Mouse (Mus musculus) liver, embryonic 16.5 days (tissue): Measurements from ENCODE around the gene Unc93b1. TPM values are rescaled to one million over a fixed set of nuclear protein-coding genes. Genes with fewer than 3 reads are reported as not detected.

Experiments
- ATAC-seq: fragments of 200-750 bp; cut with Nextera tagmentation; 2 replicates; pipeline ENCODE4 v1.8.0; 2017; ENCODE audit warnings: low read depth, mild to moderate bottlenecking, moderate number of reproducible peaks, moderate library complexity
- H3K27ac ChIP-seq: fragments of 300-500 bp; sonication (generic); 2 replicates; pipeline ENCODE4 v1.5.1; 2014; ENCODE audit warnings: mild to moderate bottlenecking, low read length
- H3K27me3 ChIP-seq: fragments of 300-500 bp; sonication (generic); 2 replicates; pipeline ENCODE4 v1.6.1; 2014; ENCODE audit warnings: low read depth, low read length, mixed read lengths; ENCODE audit not compliant: control insufficient read depth, insufficient read depth
- H3K36me3 ChIP-seq: fragments of 300-500 bp; sonication (generic); 2 replicates; pipeline ENCODE4 v1.6.1; 2014; ENCODE audit warnings: mild to moderate bottlenecking; ENCODE audit not compliant: control insufficient read depth, insufficient read depth
- H3K4me1 ChIP-seq: fragments of 300-500 bp; sonication (generic); 2 replicates; pipeline ENCODE4 v1.6.1; 2014; ENCODE audit warnings: low read depth, low read length, mixed read lengths; ENCODE audit not compliant: control insufficient read depth
- H3K4me2 ChIP-seq: fragments of 300-500 bp; sonication (generic); 2 replicates; pipeline ENCODE4 v1.6.1; 2014; ENCODE audit warnings: low read depth, low read length, mixed read lengths
- H3K4me3 ChIP-seq: fragments of 300-500 bp; sonication (generic); 2 replicates; pipeline ENCODE4 v1.5.1; 2014; ENCODE audit warnings: low read depth, mild to moderate bottlenecking, low read length
- H3K9ac ChIP-seq: fragments of 300-500 bp; sonication (generic); 2 replicates; pipeline ENCODE4 v1.6.1; 2014; ENCODE audit warnings: low read depth, low read length
- H3K9me3 ChIP-seq: fragments of 300-500 bp; sonication (generic); replicated peaks from 2 replicates; pipeline ENCODE4 v1.6.1; 2016; ENCODE audit warnings: low read length; ENCODE audit not compliant: control insufficient read depth
- WGBS: fragments of 180-500 bp; shearing (Covaris S2); extraction: QIAGEN DNeasy Blood & Tissue Kit; methylation state at CpG from one replicate; pipeline ENCODE4 v1.1.7; 2014; ENCODE audit not compliant: insufficient replicate concordance; 5-methylcytosine and 5-hydroxymethylcytosine counted together
- polyA plus RNA-seq: library from polyadenylated mRNA; unstranded; fragments of >200 nt; fragmentation: Nextera tagmentation; extraction: Ambion mirVana; gene quantifications from 2 replicates; pipeline ENCODE4 v1.2.1, GENCODE M21; 2015

The Unc93b1 gene
- polyA plus RNA-seq, 1 experiment from 2014 or later = 35.8 TPM

- whole genome bisulfite sequencing = 65% methylated on average over 21 of the region's 21 CpGs
- no peak overlapping the region for H3K9ac ChIP-seq
Observed at GRCm38 (mm10) chr19:3930262-3931057, 4.5 kb upstream of the Unc93b1 start.

GRCm38 (mm10) chr19:3931716-3932115 lies 3.3 kb upstream of the Unc93b1 start:
- Histone ChIP-seq H3K9ac (no peak overlapping the region), H3K36me3 (no peaks in the 10 kb centered on the region), H3K4me2 (no peak overlapping the region), H3K4me1 (peaks cover 17% of the 10 kb centered on the region), H3K4me3 (no peak overlapping the region), H3K27me3 (peaks cover 2% of the 10 kb centered on the region), H3K9me3 (no peaks in the 10 kb centered on the region), H3K27ac (no peak overlapping the region)
- 61% methylated on average over 9 of the region's 9 CpGs for WGBS
- no peak for ATAC-seq

More at GRCm38 (mm10) chr19:3930262-3931057, 4.5 kb upstream of the Unc93b1 start:
- H3K36me3 ChIP-seq = no peaks in the 10 kb centered on the region
- H3K27me3 ChIP-seq = peaks cover 2% of the 10 kb centered on the region; the same call in 1 of the 2 replicates
- H3K4me1 ChIP-seq = peaks cover 12% of the 10 kb centered on the region
- ATAC-seq = no peak
- H3K4me2 ChIP-seq = no peak overlapping the region
- peak overlapping the region; percentile 13 for H3K27ac ChIP-seq
- no peaks in the 10 kb centered on the region for H3K9me3 ChIP-seq
- H3K4me3 ChIP-seq = no peak overlapping the region

GRCm38 (mm10) chr19:3935896-3936850 lies 1.2 kb downstream of the Unc93b1 start:
- WGBS = 6% methylated on average over 22 of the region's 22 CpGs
- H3K27ac ChIP-seq = peak overlapping the region; percentile 18; the same call in 1 of the 2 replicates

GRCm38 (mm10) chr19:3942315-3942714 lies 7.3 kb downstream of the Unc93b1 start:
- H3K9ac ChIP-seq = no peak overlapping the region
- no peak overlapping the region for H3K4me2 ChIP-seq
- no peaks in the 10 kb centered on the region for H3K36me3 ChIP-seq
- 64% methylated on average over 7 of the region's 7 CpGs for WGBS
- H3K4me1 ChIP-seq = peaks cover 10% of the 10 kb centered on the region
- H3K9me3 ChIP-seq = no peaks in the 10 kb centered on the region
- no peak overlapping the region for H3K4me3 ChIP-seq
- H3K27ac ChIP-seq = no peak overlapping the region
- no peaks in the 10 kb centered on the region for H3K27me3 ChIP-seq
- no peak for ATAC-seq

More at GRCm38 (mm10) chr19:3935896-3936850, 1.2 kb downstream of the Unc93b1 start:
- Histone ChIP-seq H3K27me3 (peaks cover 2% of the 10 kb centered on the region), H3K4me2 (peak overlapping the region; percentile 54), H3K4me3 (peak overlapping the region; percentile 55), H3K36me3 (no peaks in the 10 kb centered on the region), H3K9ac (peak overlapping the region; percentile 58), H3K9me3 (no peaks in the 10 kb centered on the region), H3K4me1 (peaks cover 9% of the 10 kb centered on the region)
- ATAC-seq = peak; percentile 37; the same call in 1 of the 2 replicates

- Histone ChIP-seq H3K4me1 (peaks cover 10% of the 10 kb centered on the region), H3K4me2 (peak overlapping the region; percentile 60), H3K9ac (no peak overlapping the region), H3K9me3 (no peaks in the 10 kb centered on the region), H3K27me3 (no peaks in the 10 kb centered on the region), H3K36me3 (no peaks in the 10 kb centered on the region), H3K27ac (no peak overlapping the region), H3K4me3 (peak overlapping the region; percentile 37)
- 15% methylated on average over 27 of the region's 27 CpGs for WGBS
- ATAC-seq = peak; percentile 81
Observed at GRCm38 (mm10) chr19:3942986-3943735, 8.2 kb downstream of the Unc93b1 start.

- H3K27ac ChIP-seq = no peak overlapping the region
- H3K27me3 ChIP-seq = no peaks in the 10 kb centered on the region
- H3K4me3 ChIP-seq = no peak overlapping the region
- H3K9ac ChIP-seq = no peak overlapping the region
- peaks cover 10% of the 10 kb centered on the region for H3K4me1 ChIP-seq
- ATAC-seq = no peak
- H3K4me2 ChIP-seq = no peak overlapping the region
- H3K36me3 ChIP-seq = no peaks in the 10 kb centered on the region
- H3K9me3 ChIP-seq = no peaks in the 10 kb centered on the region
- WGBS = 23% methylated on average over 10 of the region's 10 CpGs
Observed at GRCm38 (mm10) chr19:3945872-3946564, 11.0 kb downstream of the Unc93b1 start.

- no peaks in the 10 kb centered on the region for H3K36me3 ChIP-seq
- 17% methylated on average over 2 of the region's 2 CpGs for WGBS
- peaks cover 10% of the 10 kb centered on the region for H3K4me1 ChIP-seq
- ATAC-seq = no peak
- no peak overlapping the region for H3K4me3 ChIP-seq
- no peaks in the 10 kb centered on the region for H3K9me3 ChIP-seq
- H3K27ac ChIP-seq = no peak overlapping the region
- no peak overlapping the region for H3K9ac ChIP-seq
- H3K4me2 ChIP-seq = no peak overlapping the region
- H3K27me3 ChIP-seq = no peaks in the 10 kb centered on the region
Observed at GRCm38 (mm10) chr19:3946715-3947114, 11.7 kb downstream of the Unc93b1 start.

- no peak overlapping the region for H3K9ac ChIP-seq
- no peak overlapping the region for H3K27ac ChIP-seq
- no peaks in the 10 kb centered on the region for H3K27me3 ChIP-seq
- WGBS = 64% methylated on average over 3 of the region's 3 CpGs
- no peak overlapping the region for H3K4me3 ChIP-seq
- H3K4me1 ChIP-seq = peaks cover 7% of the 10 kb centered on the region
- H3K4me2 ChIP-seq = no peak overlapping the region
- H3K36me3 ChIP-seq = no peaks in the 10 kb centered on the region
- no peaks in the 10 kb centered on the region for H3K9me3 ChIP-seq
- no peak for ATAC-seq
Observed at GRCm38 (mm10) chr19:3947813-3948212, 12.8 kb downstream of the Unc93b1 start.
